Mouse (Mus musculus): Measurements from ENCODE around the gene Bcat1.

DNA sequence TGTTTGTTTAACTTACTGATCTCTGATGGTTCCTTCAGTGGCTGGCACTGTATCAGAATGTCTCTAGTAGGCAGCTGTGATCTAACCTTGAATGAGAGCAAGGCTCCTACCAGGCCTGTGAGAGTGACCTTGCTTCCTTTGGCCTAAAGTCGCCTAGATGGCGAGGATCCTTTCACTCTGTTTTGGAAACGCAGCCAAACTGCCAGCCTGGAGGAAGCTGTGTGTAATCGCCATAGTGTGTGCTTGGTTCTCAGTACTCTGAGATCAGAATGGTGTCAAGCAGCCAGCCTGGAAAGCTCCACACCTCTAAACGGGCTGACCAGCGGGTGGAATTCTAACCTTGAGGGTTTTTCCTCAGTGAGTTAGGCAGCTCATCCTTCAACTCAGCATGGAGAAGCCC lies 36.9 kb upstream of the Bcat1 start:
- no peak for TF ChIP-seq CTCF (IDR thresholded peaks at IDR 0.05; ENCODE audit: low read depth, low read length)
- no peak for TF ChIP-seq GATA1 (IDR thresholded peaks at IDR 0.05; ENCODE audit: borderline replicate concordance, low read length)
- TF ChIP-seq TAL1 (conservative IDR thresholded peaks at IDR 0.05; ENCODE audit: low read depth, low read length) = no peak
- TF ChIP-seq POLR2AphosphoS5 (IDR thresholded peaks at IDR 0.05; ENCODE audit: insufficient replicate concordance, low read depth, low read length) = no peak
- no peak for TF ChIP-seq GATA2 (IDR thresholded peaks at IDR 0.05; ENCODE audit: borderline replicate concordance, low read depth, low read length)

All from G1E (cell line).